Mouse (Mus musculus) liver, postnatal 0 days (tissue): ENCODE measurements around the gene Nmi. TPM values are rescaled to one million over a fixed set of nuclear protein-coding genes. Genes with fewer than 3 reads are reported as not detected.
"Not testable (repeated sequence)": the region's sequence is repeated elsewhere in the genome, so short reads cannot be mapped to it uniquely, and the experiment has no call there.

Experiments used
- ATAC-seq: fragments of 200-750 bp; cut with Nextera tagmentation; 2 replicates; pipeline ENCODE4 v1.8.0; 2017; ENCODE audit warnings: mild to moderate bottlenecking, moderate library complexity
- DNase-seq: peaks from one replicate; pipeline ENCODE4 v3.0.0-alpha.2; 2016
- H3K27ac ChIP-seq: fragments of 300-500 bp; sonication (generic); 2 replicates; pipeline ENCODE4 v1.5.1; 2014; ENCODE audit warnings: antibody characterized with exemption, moderate library complexity, mild to moderate bottlenecking, low read depth
- H3K27me3 ChIP-seq: fragments of 300-500 bp; sonication (generic); 2 replicates; pipeline ENCODE4 v1.6.1; 2014; ENCODE audit warnings: low read length, control low read depth, mixed read lengths; ENCODE audit not compliant: insufficient read depth
- H3K36me3 ChIP-seq: fragments of 300-500 bp; sonication (generic); replicated peaks from 2 replicates; pipeline ENCODE4 v1.6.1; 2014; ENCODE audit warnings: mild to moderate bottlenecking, control low read depth, low read length, moderate library complexity, mixed read lengths; ENCODE audit not compliant: insufficient read depth
- H3K4me1 ChIP-seq: fragments of 300-500 bp; sonication (generic); 2 replicates; pipeline ENCODE4 v1.6.1; 2014; ENCODE audit warnings: antibody characterized with exemption, mild to moderate bottlenecking, control low read depth; ENCODE audit not compliant: insufficient read depth
- H3K4me2 ChIP-seq: fragments of 300-500 bp; sonication (generic); 2 replicates; pipeline ENCODE4 v1.6.1; 2014; ENCODE audit warnings: low read depth, mild to moderate bottlenecking, low read length, moderate library complexity, mixed read lengths
- H3K4me3 ChIP-seq: fragments of 300-500 bp; sonication (generic); 2 replicates; pipeline ENCODE4 v1.5.1; 2014; ENCODE audit warnings: low read depth, low read length
- H3K9ac ChIP-seq: fragments of 300-500 bp; sonication (generic); replicated peaks from 2 replicates; pipeline ENCODE4 v1.6.1; 2014; ENCODE audit warnings: mild to moderate bottlenecking, moderate library complexity
- H3K9me3 ChIP-seq: fragments of 300-500 bp; sonication (generic); 2 replicates; pipeline ENCODE4 v1.6.1; 2016; ENCODE audit warnings: mild to moderate bottlenecking, control low read depth, low read length, mixed read lengths
- CTCF ChIP-seq: sonication (generic); IDR thresholded peaks from 2 replicates; pipeline ENCODE4 v1.5.1; 2016; ENCODE audit warnings: antibody characterized with exemption, low read depth
- EP300 ChIP-seq: IDR thresholded peaks from 2 replicates; pipeline ENCODE4 v1.6.1; 2016; ENCODE audit warnings: antibody characterized with exemption, low read depth, mild to moderate bottlenecking
- WGBS: fragments of 180-500 bp; shearing (Covaris S2); extraction: QIAGEN DNeasy Blood & Tissue Kit; methylation state at CpG from one replicate; pipeline ENCODE4 v1.1.7; 2014; ENCODE audit not compliant: insufficient replicate concordance; 5-methylcytosine and 5-hydroxymethylcytosine counted together
- polyA plus RNA-seq: library from polyadenylated mRNA; unstranded; fragments of >200 nt; fragmentation: Nextera tagmentation; extraction: Ambion mirVana; gene quantifications from 2 replicates; pipeline ENCODE4 v1.2.1, GENCODE M21; 2015

Gene Nmi
- 23.0 and 26.7 TPM in 2 replicates for polyA plus RNA-seq

DNA sequence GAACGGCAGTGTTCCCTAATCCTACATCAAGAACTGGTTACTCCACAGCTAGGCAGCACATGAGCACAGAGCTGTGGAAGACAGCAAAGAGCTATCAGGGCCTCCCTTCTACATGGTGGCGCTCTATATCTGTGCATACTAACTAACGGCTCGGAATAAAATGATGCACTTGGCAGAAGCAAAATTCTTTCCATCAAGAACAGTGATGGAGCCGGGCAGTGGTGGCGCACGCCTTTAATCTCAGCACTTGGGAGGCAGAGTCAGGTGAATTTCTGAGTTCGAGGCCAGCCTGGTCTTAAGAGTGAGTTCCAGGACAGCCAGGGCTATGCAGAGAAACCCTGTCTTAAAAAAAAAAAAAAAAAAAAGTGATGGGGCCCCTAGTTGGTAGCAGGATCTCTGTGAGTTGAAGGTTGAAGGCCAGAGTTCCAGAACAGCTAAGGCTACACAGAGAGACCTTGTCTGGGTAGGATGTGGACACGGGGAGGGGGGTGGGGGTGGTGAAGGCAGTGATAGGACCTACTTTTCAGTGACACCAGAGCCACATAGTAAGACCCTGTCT, at the start of gene Nmi:
Nmi (minus strand) TSS at position 85 of the 559 bp plus-strand sequence.
- TF ChIP-seq CTCF (no peak), EP300 (no peak)
- peak; percentile 42 for ATAC-seq
- WGBS, result 65% methylated on average over 9 of the region's 9 CpGs

DNA sequence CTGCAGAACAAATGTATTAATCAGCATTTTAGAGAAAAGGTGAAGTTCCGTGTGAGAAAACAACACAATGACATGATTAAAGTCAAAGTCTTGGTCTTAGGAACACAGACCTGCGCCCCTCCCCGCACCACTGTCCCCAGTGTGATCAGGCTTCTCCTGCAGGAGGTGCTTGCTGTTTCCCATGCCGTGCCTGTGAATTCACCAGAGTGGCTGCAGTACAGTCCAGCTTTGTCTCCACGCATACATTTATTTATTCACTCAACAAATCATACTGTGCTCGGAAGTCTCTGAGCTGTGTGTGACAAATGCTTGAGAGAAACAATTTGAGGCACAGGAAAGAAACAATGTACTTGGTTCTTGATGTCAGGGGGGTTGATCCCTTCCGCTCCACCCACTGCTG, 43.1 kb upstream of the Nmi start:
- H3K4me2 ChIP-seq, result no peak overlapping the region
- no peaks in the 10 kb centered on the region for H3K27me3 ChIP-seq
- H3K4me1 ChIP-seq, result no peaks in the 10 kb centered on the region
- H3K9me3 ChIP-seq, result no peaks in the 10 kb centered on the region
- no peak for DNase-seq
- no peak overlapping the region for H3K9ac ChIP-seq
- 46% methylated on average over 7 of the region's 7 CpGs for WGBS
- no peak overlapping the region for H3K27ac ChIP-seq
- no peak for TF ChIP-seq EP300
- no peak for TF ChIP-seq CTCF
- no peak for ATAC-seq
- H3K36me3 ChIP-seq, result no peaks in the 10 kb centered on the region
- H3K4me3 ChIP-seq, result no peak overlapping the region

More for the DNA sequence above, at the start of gene Nmi:
- no peak for DNase-seq
- Histone ChIP-seq H3K4me1 (peaks cover 7% of the 10 kb centered on the region), H3K9me3 (no peaks in the 10 kb centered on the region), H3K4me3 (peak within 1 kb of the TSS; percentile 69), H3K27me3 (no peaks in the 10 kb centered on the region), H3K27ac (peak within 1 kb of the TSS; percentile 95), H3K36me3 (no peaks in the 10 kb centered on the region), H3K9ac (peak within 1 kb of the TSS; percentile 82), H3K4me2 (peak within 1 kb of the TSS; percentile 65)

DNA sequence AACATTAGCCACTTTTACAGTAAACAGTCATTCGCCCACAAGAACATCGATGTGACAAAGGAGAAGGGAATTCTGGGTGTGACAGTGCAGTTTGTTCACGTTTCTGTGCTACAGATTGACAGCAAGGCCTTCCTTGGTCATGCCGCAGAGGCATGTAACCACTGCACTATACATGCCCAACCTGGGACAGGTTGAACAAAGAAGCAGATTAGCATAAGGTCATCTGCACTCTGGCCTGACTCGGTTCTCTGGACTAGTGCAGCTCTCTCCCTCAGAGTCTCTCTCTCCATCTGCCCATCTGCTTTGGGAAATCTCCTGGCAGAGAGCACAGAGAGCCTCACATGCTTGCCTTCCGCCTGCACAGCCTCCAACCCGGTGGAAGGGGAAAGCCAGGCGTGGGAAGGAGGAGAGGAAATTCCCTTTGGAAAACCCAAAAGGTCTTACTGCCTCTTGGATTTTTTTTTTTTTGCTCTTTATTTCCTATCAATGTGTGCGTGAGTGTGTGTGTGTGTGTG, 40.1 kb upstream of the Nmi start:
- Histone ChIP-seq H3K9me3 (no peaks in the 10 kb centered on the region), H3K4me1 (no peaks in the 10 kb centered on the region), H3K36me3 (no peaks in the 10 kb centered on the region), H3K9ac (no peak overlapping the region), H3K27ac (no peak overlapping the region), H3K4me3 (no peak overlapping the region), H3K4me2 (no peak overlapping the region), H3K27me3 (no peaks in the 10 kb centered on the region)
- TF ChIP-seq EP300 (no peak), CTCF (no peak)
- no peak for DNase-seq
- WGBS, result 74% methylated on average over 9 of the region's 9 CpGs
- no peak for ATAC-seq

DNA sequence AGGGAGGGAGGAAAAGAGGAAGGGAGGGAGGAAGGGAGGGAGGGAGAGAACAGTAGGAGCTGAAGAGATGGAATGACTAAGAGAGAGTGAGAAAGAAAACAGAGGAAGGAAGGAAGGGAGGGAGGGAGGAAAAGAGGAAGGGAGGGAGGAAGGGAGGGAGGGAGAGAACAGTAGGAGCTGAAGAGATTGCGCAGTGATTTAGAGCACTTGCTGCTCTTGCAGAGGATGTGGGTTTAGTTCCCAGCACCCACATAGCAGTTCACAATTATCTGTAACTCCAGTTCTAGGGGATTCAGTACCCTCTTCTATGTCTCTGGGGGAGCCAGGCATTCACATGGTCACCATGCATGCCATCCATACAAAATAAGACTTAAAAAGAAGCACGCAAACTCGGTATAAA, 38.5 kb upstream of the Nmi start:
- H3K4me1 ChIP-seq, H3K9me3 ChIP-seq, H3K36me3 ChIP-seq, H3K27ac ChIP-seq, H3K4me2 ChIP-seq, H3K9ac ChIP-seq, ATAC-seq, H3K27me3 ChIP-seq, H3K4me3 ChIP-seq, DNase-seq: not testable (repeated sequence)
- 79% methylated on average over 3 of the region's 3 CpGs for WGBS

DNA sequence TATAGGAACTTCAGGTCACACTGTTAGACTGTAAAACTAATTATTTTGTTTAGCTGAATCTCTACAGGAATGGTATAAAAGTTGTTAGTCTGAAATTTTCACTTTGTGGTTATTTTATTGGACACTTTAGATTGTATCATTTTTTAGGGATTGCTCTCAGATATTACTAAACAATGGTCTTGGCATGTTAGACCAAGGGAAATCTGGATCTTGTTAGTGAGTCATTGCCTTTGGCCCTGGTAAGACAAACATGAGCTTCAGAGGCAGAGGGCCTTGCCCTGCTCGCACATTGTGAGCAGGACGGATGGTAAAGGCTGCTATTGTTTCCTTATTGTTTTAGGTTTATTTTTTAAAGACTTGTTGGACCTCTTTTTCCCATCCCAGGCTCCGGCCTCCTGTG, 33.1 kb upstream of the Nmi start:
- H3K9ac ChIP-seq, result no peak overlapping the region
- no peaks in the 10 kb centered on the region for H3K9me3 ChIP-seq
- H3K4me2 ChIP-seq, result no peak overlapping the region
- no peak overlapping the region for H3K27ac ChIP-seq
- 78% methylated on average over 3 of the region's 3 CpGs for WGBS
- TF ChIP-seq EP300 (no peak), CTCF (no peak)
- no peaks in the 10 kb centered on the region for H3K4me1 ChIP-seq
- H3K27me3 ChIP-seq, result no peaks in the 10 kb centered on the region
- DNase-seq (no peak), ATAC-seq (no peak)
- H3K4me3 ChIP-seq, result no peak overlapping the region
- no peaks in the 10 kb centered on the region for H3K36me3 ChIP-seq

DNA sequence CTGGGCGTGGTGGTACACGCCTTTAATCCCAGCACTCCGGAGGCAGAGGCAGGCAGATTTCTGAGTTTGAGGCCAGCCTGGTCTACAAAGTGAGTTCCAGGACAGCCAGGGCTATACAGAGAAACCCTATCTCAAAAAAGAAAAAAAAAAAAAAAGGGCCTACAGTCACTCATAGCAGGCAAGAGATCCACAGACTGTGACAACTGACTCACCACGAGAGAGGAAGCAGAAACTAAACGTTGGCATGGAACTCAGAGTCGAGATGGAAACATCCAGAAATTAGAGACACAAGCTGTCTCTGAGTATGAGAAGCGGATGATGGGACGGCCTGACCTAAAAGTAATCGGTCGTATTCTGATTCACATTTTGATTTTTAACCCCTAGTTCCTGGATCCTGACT, 29.0 kb upstream of the Nmi start:
- not testable (repeated sequence) for H3K4me2 ChIP-seq, H3K27ac ChIP-seq, H3K4me1 ChIP-seq, H3K4me3 ChIP-seq, H3K36me3 ChIP-seq, H3K9me3 ChIP-seq, ATAC-seq, H3K9ac ChIP-seq, H3K27me3 ChIP-seq, DNase-seq
- WGBS, result 75% methylated on average over 10 of the region's 10 CpGs

DNA sequence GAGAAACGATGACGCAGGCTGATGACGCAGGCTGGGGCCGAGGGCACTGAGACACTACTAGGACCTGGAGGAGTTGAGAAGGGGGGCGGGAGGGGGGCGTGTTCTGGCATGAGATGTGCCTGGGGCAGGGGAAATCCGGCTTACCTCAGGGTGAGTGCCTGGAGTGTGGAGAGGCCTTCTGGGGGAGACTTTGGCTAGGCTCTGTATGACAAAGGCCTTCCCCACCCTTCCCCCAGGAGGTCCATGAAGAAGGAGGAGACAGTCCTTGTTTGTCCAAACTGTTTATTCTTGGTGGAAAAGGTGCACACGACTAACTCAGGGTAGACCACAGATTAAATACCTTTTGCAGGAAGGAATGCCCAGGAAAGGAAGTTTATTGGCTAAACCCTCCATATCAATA, 28.2 kb upstream of the Nmi start:
- ATAC-seq (no peak), DNase-seq (no peak)
- Histone ChIP-seq H3K4me3 (no peak overlapping the region), H3K9me3 (no peaks in the 10 kb centered on the region), H3K27me3 (no peaks in the 10 kb centered on the region), H3K36me3 (no peaks in the 10 kb centered on the region), H3K9ac (no peak overlapping the region), H3K4me1 (no peaks in the 10 kb centered on the region), H3K27ac (no peak overlapping the region), H3K4me2 (no peak overlapping the region)
- 81% methylated on average over 8 of the region's 8 CpGs for WGBS
- TF ChIP-seq EP300 (no peak), CTCF (no peak)
